Mouse (Mus musculus): ENCODE results near the gene Spata31d1d. TPM values are rescaled to one million over a fixed set of nuclear protein-coding genes. Genes with fewer than 3 reads are reported as not detected.
"Not testable (repeated sequence)": the region's sequence is repeated elsewhere in the genome, so short reads cannot be mapped to it uniquely, and the experiment has no call there.

The Spata31d1d gene
- polyA plus RNA-seq (2015; fragmentation: Nextera tagmentation; extraction: Ambion mirVana) = not detected in 2 replicates

DNA sequence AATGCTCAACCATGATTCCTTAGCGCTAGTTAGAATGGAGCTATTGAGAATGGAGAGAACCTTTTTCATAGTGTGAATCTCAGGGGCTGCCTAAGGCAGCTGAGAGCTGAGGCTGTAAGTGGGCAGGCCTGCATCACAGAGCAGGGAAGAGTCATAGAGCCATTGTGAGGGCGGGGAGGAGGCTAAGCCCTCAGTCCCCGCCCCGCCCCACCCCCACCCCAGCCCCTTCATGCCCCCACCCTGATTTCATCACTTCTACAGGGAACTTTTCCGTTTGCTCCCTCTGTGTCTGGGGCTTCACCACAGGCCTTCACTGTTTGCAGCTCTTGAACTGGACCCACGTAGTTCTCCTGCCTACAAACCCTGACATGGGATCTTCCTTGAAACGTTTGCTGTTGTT, at the start of gene Spata31d1d:
TSS of gene Spata31d1d (minus strand) at position 101 of the 400 bp plus-strand sequence.
- peaks cover 6% of the 10 kb centered on the region; the same call in 1 of the 2 replicates for H3K4me1 ChIP-seq
- H3K27me3 ChIP-seq = no peaks in the 10 kb centered on the region
- no peak within 1 kb of the TSS for H3K4me2 ChIP-seq
- no peaks in the 10 kb centered on the region for H3K36me3 ChIP-seq
- H3K27ac ChIP-seq = no peak within 1 kb of the TSS
- WGBS = 38% methylated on average over 7 of the region's 7 CpGs
- H3K9me3 ChIP-seq = no peaks in the 10 kb centered on the region
- no peak within 1 kb of the TSS for H3K4me3 ChIP-seq
- no peak within 1 kb of the TSS for H3K9ac ChIP-seq
- no peak for ATAC-seq (ENCODE audit: insufficient number of reproducible peaks, insufficient read depth, low FRiP score, low TSS enrichment, low read depth)

DNA sequence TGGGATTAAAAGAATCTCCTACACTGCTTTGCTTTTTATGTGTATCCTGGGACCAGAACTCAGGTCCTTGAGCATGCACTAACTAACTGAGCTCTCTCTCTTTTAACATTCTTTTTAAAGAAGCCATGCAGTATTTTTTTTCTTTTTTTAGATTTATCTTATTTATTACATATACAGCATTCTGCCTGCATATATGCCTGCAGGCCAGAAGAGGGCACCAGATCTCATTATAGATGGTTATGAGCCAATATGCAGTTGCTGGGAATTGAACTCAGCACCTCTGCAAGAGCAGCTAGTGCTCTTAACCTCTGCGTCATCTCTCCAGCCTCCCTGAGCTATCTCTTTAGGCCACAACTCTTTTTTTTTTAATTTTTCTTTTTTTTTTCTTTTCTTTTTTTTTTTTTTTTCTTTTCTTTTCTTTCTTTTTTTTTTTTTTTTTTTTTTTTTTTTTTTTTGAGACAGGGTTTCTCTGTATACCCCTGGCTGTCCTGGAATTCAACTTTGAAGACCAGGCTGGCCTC, 48.3 kb upstream of the Spata31d1d start:
- not testable (repeated sequence) for H3K9me3 ChIP-seq; H3K4me1 ChIP-seq; H3K4me3 ChIP-seq; H3K4me2 ChIP-seq; H3K27me3 ChIP-seq; H3K9ac ChIP-seq; ATAC-seq (ENCODE audit: insufficient number of reproducible peaks, insufficient read depth, low FRiP score, low TSS enrichment, low read depth); H3K27ac ChIP-seq
- 97% methylated on average over 1 of the region's 1 CpGs for WGBS
- H3K36me3 ChIP-seq = peaks cover 94% of the 10 kb centered on the region

DNA sequence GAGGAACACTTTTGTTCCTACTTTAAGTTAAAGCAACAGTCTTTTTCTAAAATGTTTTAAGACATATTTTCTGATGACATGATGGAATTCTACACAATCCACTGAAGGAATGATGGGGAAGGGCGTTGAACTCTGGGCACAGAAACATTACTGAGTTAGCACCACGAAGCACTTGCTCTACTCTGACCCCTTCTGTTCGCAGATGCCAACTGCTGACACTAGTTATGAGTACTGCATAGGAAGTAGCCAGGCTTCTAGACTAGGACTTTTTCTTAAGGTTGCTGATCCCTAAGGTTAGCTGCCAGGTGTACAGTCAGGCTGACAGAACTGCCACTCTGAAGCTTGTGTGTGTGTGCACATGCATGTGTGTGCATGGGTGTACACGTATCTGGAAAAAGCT, 47.7 kb upstream of the Spata31d1d start:
- Histone ChIP-seq H3K36me3 (peaks cover 91% of the 10 kb centered on the region), H3K4me2 (no peak overlapping the region), H3K9ac (no peak overlapping the region), H3K27ac (no peak overlapping the region), H3K4me3 (no peak overlapping the region), H3K4me1 (no peaks in the 10 kb centered on the region), H3K27me3 (no peaks in the 10 kb centered on the region), H3K9me3 (no peaks in the 10 kb centered on the region)
- ATAC-seq (ENCODE audit: insufficient number of reproducible peaks, insufficient read depth, low FRiP score, low TSS enrichment, low read depth) = no peak
- 87% methylated on average over 4 of the region's 4 CpGs for WGBS

DNA sequence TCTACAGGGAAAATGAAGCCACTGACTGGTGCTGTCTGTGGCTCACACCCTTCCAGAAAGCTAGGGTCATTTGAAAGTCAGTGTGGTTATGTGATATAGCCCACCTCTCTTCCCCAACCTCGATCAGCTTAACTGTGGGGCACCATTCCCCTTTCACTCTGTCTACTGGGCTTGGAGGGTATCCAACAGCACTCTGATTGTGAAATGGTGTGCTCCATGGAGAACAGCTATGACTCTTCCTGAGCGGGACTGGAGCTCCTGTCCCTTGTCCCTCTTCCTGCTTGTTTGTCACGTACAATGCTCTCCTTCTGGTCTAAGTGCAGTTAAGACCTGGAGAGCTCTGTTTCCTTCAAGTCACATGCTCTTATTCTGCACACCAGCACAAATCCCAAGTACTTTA, 43.6 kb upstream of the Spata31d1d start:
- Histone ChIP-seq H3K9ac (no peak overlapping the region), H3K27me3 (no peaks in the 10 kb centered on the region), H3K4me3 (no peak overlapping the region), H3K4me1 (peaks cover 13% of the 10 kb centered on the region; the same call in 1 of the 2 replicates), H3K36me3 (peaks cover 73% of the 10 kb centered on the region), H3K4me2 (no peak overlapping the region), H3K9me3 (no peaks in the 10 kb centered on the region), H3K27ac (no peak overlapping the region)
- ATAC-seq (ENCODE audit: insufficient number of reproducible peaks, insufficient read depth, low FRiP score, low TSS enrichment, low read depth) = no peak
- 86% methylated on average over 3 of the region's 3 CpGs for WGBS

DNA sequence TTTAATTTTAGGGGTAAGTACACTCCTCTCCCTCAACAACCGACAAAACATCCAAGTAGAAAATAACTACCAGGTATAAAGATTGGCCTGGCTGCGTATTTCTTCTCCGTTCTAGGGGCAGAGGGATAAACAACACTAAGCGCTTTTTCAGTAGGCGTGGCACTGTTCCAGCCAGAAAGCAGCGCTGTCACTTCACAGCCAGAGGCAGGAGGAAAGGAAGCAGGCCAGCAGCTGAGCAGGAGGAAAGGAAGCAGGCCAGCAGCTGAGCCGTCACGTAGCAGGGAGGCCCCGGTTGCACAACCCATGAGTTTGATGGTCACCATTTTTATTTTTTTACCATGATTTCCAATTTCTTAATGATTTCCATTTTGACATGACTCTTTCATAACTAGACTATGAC, 39.7 kb upstream of the Spata31d1d start:
- H3K36me3 ChIP-seq = peaks cover 42% of the 10 kb centered on the region
- H3K9ac ChIP-seq = no peak overlapping the region
- ATAC-seq (ENCODE audit: insufficient number of reproducible peaks, insufficient read depth, low FRiP score, low TSS enrichment, low read depth) = no peak
- WGBS = 62% methylated on average over 9 of the region's 9 CpGs
- no peaks in the 10 kb centered on the region for H3K9me3 ChIP-seq
- H3K27ac ChIP-seq = peak overlapping the region; percentile 97
- no peaks in the 10 kb centered on the region for H3K27me3 ChIP-seq
- H3K4me2 ChIP-seq = 0 out of 2 replicates have a peak overlapping the region, but pooled peaks have one; percentile 69
- no peak overlapping the region for H3K4me3 ChIP-seq
- peaks cover 39% of the 10 kb centered on the region for H3K4me1 ChIP-seq

DNA sequence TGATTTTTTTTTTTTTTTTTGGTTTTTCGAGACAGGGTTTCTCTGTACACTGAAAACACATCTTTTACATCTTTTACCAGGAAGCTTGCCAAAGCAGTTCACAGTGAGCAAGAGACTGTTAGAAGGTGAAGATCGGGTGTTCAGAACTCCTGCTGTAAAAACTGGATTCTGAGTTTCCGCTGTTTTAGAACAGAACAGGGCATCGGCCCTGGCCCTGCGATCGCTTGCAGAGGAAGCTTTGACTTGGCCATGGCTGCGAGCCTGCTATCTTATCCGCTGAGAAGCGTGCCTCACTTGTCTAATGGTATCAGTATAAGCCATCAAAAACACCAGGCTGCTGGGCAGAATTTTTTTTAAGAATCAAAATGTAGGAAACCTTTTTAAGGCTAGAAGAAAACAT, 39.3 kb upstream of the Spata31d1d start:
- no peak for ATAC-seq (ENCODE audit: insufficient number of reproducible peaks, insufficient read depth, low FRiP score, low TSS enrichment, low read depth)
- Histone ChIP-seq H3K27me3 (no peaks in the 10 kb centered on the region), H3K36me3 (peaks cover 38% of the 10 kb centered on the region), H3K4me2 (peak overlapping the region; percentile 69), H3K27ac (peak overlapping the region; percentile 97), H3K9me3 (no peaks in the 10 kb centered on the region), H3K9ac (peak overlapping the region; percentile 87; the same call in 1 of the 2 replicates), H3K4me1 (peaks cover 42% of the 10 kb centered on the region), H3K4me3 (peak overlapping the region; percentile 72)
- WGBS = 69% methylated on average over 9 of the region's 9 CpGs

DNA sequence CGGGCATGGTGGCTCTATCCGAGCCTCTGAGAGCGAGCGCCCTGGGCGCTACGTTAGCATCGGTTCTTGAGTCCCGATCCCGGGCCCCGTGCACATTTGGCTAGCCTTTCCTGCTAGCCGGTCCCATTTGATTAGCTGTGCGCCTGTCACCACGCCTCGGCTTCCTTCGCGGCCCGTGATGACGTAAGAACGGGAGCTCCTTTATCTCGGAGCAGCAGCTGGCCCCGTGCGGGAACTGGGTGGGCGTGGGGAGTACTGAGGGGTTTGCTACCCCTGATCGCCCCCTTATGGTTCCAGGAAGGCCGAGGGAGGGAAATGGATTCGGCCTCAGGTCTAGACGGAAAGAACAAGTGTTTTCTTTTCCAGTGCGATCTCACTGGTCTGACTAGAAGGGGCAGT, 38.6 kb upstream of the Spata31d1d start:
- Histone ChIP-seq H3K4me1 (peaks cover 42% of the 10 kb centered on the region), H3K9me3 (no peaks in the 10 kb centered on the region), H3K4me3 (peak overlapping the region; percentile 72), H3K27me3 (no peaks in the 10 kb centered on the region), H3K4me2 (peak overlapping the region; percentile 69), H3K27ac (peak overlapping the region; percentile 97), H3K36me3 (peaks cover 35% of the 10 kb centered on the region), H3K9ac (peak overlapping the region; percentile 87)
- WGBS = 0% methylated on average over 28 of the region's 28 CpGs
- peak; percentile 83 for ATAC-seq (ENCODE audit: insufficient number of reproducible peaks, insufficient read depth, low FRiP score, low TSS enrichment, low read depth)

DNA sequence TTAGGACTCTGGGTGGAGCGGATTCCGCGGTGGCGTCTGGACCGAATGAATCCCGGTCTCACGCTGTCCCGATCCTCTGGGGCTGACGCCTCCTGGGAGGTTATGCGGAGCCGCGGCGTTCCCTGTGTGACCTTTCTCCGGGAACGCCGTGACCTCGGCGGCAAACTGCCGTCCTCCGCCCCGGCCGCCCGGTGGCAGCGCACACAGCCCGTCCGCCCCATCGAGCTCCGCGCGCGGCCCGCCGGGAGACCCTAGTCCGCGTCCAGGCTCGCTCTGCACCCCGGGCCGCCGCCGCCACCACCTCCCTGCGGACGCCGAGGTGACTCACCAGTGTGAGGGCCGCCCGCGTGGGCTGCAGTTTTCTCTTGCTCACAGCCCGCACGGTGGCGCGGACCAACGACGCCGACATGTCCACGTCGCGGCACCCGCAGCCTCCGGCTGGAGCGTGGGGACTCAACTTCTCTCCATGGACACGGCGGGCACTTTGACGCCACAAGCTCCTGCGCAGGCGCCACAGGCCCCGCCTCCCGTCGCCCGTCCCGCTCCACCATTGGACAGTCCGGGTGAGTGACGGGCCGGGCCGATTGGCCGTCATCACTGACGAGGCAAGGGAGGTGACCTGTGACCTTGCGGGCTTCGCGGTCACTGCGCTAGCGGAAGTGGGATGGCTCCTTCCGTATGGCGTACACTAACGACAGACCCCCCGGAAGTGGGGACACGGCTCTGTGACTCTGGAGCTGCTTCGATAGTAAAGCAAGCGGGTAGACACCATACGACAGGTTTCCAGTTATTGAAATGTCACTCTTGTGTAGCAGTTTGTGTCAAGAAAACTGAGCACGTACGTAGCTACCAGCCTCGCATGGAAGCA, 38.0 kb upstream of the Spata31d1d start, which contains the start of gene Isca1:
TSS of gene Isca1 (minus strand) at position 515 of the 868 bp plus-strand sequence.
- Histone ChIP-seq H3K27me3 (no peaks in the 10 kb centered on the region), H3K9me3 (no peaks in the 10 kb centered on the region), H3K4me2 (peak within 1 kb of the TSS; percentile 69), H3K4me1 (peaks cover 42% of the 10 kb centered on the region), H3K9ac (peak within 1 kb of the TSS; percentile 87), H3K27ac (peak within 1 kb of the TSS; percentile 97), H3K4me3 (peak within 1 kb of the TSS; percentile 72), H3K36me3 (peaks cover 29% of the 10 kb centered on the region)
- ATAC-seq (ENCODE audit: insufficient number of reproducible peaks, insufficient read depth, low FRiP score, low TSS enrichment, low read depth) = peak; percentile 99
- under 1% methylated on average over 91 of the region's 91 CpGs for WGBS

DNA sequence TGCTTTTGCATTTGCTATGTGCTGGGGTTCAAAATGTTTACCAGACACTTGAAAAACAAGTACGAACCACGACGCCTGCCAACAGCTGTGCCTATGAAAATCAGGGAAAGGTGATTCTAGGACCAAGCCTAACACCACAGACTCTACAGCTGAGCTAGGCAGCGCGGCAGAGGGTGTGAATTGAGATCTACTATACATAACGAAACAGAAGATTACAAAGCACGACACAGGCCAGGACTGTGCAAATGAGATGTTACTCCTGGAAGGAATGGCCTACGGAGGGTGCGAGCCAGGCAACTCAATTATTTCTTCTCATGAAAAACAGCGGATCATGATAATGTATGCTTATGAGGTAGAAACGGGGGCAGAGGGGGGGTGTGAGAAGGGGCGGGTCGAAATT, 37.0 kb upstream of the Spata31d1d start:
- Histone ChIP-seq H3K4me2 (peak overlapping the region; percentile 69), H3K9ac (peak overlapping the region; percentile 87), H3K27me3 (no peaks in the 10 kb centered on the region), H3K27ac (no peak overlapping the region), H3K9me3 (no peaks in the 10 kb centered on the region), H3K4me1 (peaks cover 42% of the 10 kb centered on the region), H3K4me3 (peak overlapping the region; percentile 72), H3K36me3 (peaks cover 22% of the 10 kb centered on the region)
- 49% methylated on average over 13 of the region's 13 CpGs for WGBS
- ATAC-seq (ENCODE audit: insufficient number of reproducible peaks, insufficient read depth, low FRiP score, low TSS enrichment, low read depth) = no peak

DNA sequence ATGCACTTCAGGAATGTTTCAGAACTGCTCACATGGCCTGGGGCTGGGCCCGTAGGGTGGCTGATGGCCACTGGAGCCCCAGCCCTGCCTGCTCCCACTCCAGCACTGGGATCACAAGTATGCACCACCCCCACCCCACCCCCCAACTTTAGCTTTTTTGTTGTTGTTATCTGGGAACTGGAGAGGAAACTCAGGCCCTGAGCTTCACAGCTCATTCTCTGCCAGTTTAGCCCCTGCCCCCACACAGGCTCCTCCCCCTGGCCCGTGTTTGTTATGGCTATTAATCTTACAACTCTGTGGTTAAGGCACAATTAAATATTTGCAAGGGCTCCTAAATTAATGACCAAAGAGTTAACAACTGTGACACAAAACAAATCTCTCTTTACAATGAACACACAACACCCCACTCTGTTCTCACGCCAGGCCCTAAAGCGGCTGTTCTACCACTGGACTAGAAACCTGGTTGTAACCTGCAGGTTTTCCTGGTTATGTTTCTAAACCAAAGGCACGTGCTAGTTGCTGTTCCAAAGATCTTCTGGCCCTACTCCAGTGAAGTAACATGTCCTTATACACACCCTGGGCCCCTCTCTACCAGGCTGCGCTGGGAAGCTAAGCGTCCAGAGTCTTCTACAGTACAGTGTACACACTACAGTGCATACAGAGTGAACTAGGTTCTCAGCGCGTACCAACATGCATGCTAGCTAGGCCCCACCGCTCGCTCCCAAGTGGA, 35.4 kb upstream of the Spata31d1d start:
- H3K27me3 ChIP-seq = no peaks in the 10 kb centered on the region
- peak overlapping the region; percentile 69 for H3K4me2 ChIP-seq
- H3K4me1 ChIP-seq = peaks cover 42% of the 10 kb centered on the region
- H3K36me3 ChIP-seq = peaks cover 21% of the 10 kb centered on the region
- 0 out of 2 replicates have a peak overlapping the region, but pooled peaks have one; percentile 1 for H3K9ac ChIP-seq
- H3K9me3 ChIP-seq = no peaks in the 10 kb centered on the region
- H3K4me3 ChIP-seq = no peak overlapping the region
- ATAC-seq (ENCODE audit: insufficient number of reproducible peaks, insufficient read depth, low FRiP score, low TSS enrichment, low read depth) = no peak
- 73% methylated on average over 11 of the region's 11 CpGs for WGBS
- H3K27ac ChIP-seq = peak overlapping the region; percentile 24; the same call in 1 of the 2 replicates

DNA sequence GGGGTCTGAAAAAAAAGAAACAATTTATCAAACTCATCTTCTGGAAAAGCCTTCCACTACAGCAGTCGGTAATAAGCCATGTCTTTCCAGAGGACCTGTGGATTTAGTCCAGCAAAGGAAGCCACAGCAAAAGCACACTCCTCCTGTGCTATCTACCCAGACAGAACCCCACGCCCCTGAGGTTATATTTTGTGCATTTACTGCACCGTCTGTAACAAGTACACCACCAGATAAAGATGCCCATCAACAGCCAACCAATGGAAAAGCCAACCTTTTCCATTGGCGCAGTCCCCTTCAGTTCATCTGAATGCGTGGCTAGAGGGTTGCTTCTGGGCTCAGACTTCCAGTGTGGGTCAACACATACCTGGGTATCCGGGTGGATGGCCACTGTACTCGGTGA, 31.2 kb upstream of the Spata31d1d start:
- H3K36me3 ChIP-seq = peaks cover 54% of the 10 kb centered on the region
- H3K27ac ChIP-seq = no peak overlapping the region
- WGBS = 91% methylated on average over 7 of the region's 7 CpGs
- no peak for ATAC-seq (ENCODE audit: insufficient number of reproducible peaks, insufficient read depth, low FRiP score, low TSS enrichment, low read depth)
- H3K27me3 ChIP-seq = no peaks in the 10 kb centered on the region
- no peak overlapping the region for H3K9ac ChIP-seq
- H3K4me2 ChIP-seq = no peak overlapping the region
- H3K4me1 ChIP-seq = peaks cover 26% of the 10 kb centered on the region
- H3K9me3 ChIP-seq = no peaks in the 10 kb centered on the region
- no peak overlapping the region for H3K4me3 ChIP-seq

Data from embryonic facial prominence, embryonic 13.5 days (tissue).